9 mouse cellular contexts compared by ENCODE assay signal in genomic region chr14:57707100-57707893, GRCm38 (mm10). TPM values are rescaled to one million over a fixed set of nuclear protein-coding genes. Genes with fewer than 3 reads are reported as not detected.
DNase-seq lines count a peak whose midpoint lies in the region; ATAC-seq and TF ChIP-seq lines count a peak whose summit lies in the region.
"Had no signal": no experiment of that assay in that cellular context is flagged by ENCODE, and none has a peak within 500 bp of the region (broad histone marks: within the 10 kb centered on the region; RNA-seq: fewer than 3 reads in every experiment).

No protein-coding gene starts in this region.

- DNase-seq in limb, embryonic 10.5 days (ENCODE audit: low spot score): no peak
- DNase-seq in embryo, embryonic 10.5 days (ENCODE audit: low spot score): peak; percentile 34
- peak; percentile 64 to 71 for DNase-seq in heart, adult 9 months (ENCODE audit: low spot score in 2 of 2)
- DNase-seq in kidney, postnatal 0 days (ENCODE audit: low spot score): peak; percentile 73
- DNase-seq in c-Kit-positive CD71-positive TER-119-positive erythroid progenitor cells, embryonic 14.5 days (ENCODE audit: low spot score): no peak
- no peak for DNase-seq in left cerebral cortex, adult 8-10 months (ENCODE audit: low spot score in 2 of 2)

- H3K4me1 ChIP-seq in limb, embryonic 12.5 days (replicated peaks): 0 out of 2 replicates have a peak, but pooled peaks cover 5% of the 10 kb centered on the region
- peaks cover 1% of the 10 kb centered on the region; the same call in 1 of the 2 replicates for H3K4me1 ChIP-seq in limb, embryonic 10.5 days
- peaks cover 21% of the 10 kb centered on the region for H3K4me1 ChIP-seq in kidney, postnatal 0 days (replicated peaks; ENCODE audit: insufficient read depth, low read length)
- H3K4me1 ChIP-seq in midbrain, embryonic 12.5 days: peaks cover 26% of the 10 kb centered on the region

- H3K4me3 ChIP-seq in limb, embryonic 12.5 days (replicated peaks): no peak overlapping the region
- H3K4me3 ChIP-seq in limb, embryonic 10.5 days: no peak overlapping the region
- H3K4me3 ChIP-seq in kidney, postnatal 0 days (replicated peaks; ENCODE audit: low read depth, low read length): no peak overlapping the region
- H3K4me3 ChIP-seq in midbrain, embryonic 12.5 days: no peak overlapping the region

- TF ChIP-seq CTCF in kidney, postnatal 0 days (IDR thresholded peaks at IDR 0.05; ENCODE audit: low read depth): no peak

- H3K4me2 ChIP-seq in limb, embryonic 12.5 days: no peak overlapping the region
- no peak overlapping the region; the same call in 1 of the 2 replicates for H3K4me2 ChIP-seq in kidney, postnatal 0 days (ENCODE audit: low read length)
- no peak overlapping the region for H3K4me2 ChIP-seq in midbrain, embryonic 12.5 days (replicated peaks)

- H3K27me3 ChIP-seq in limb, embryonic 12.5 days: no peaks in the 10 kb centered on the region
- no peaks in the 10 kb centered on the region for H3K27me3 ChIP-seq in limb, embryonic 10.5 days (ENCODE audit: low read depth, poor library complexity, severe bottlenecking)
- no peaks in the 10 kb centered on the region for H3K27me3 ChIP-seq in kidney, postnatal 0 days (ENCODE audit: insufficient read depth, low read length)
- H3K27me3 ChIP-seq in midbrain, embryonic 12.5 days: no peaks in the 10 kb centered on the region

- no peak overlapping the region for H3K9ac ChIP-seq in limb, embryonic 12.5 days (replicated peaks)
- H3K9ac ChIP-seq in kidney, postnatal 0 days (ENCODE audit: low read depth, low read length): peak overlapping the region; percentile 44; the same call in 1 of the 2 replicates
- peak overlapping the region; percentile 16; the same call in 1 of the 2 replicates for H3K9ac ChIP-seq in midbrain, embryonic 12.5 days (replicated peaks)

- H3K36me3 ChIP-seq in limb, embryonic 12.5 days: peaks cover 48% of the 10 kb centered on the region
- peaks cover 45% of the 10 kb centered on the region for H3K36me3 ChIP-seq in limb, embryonic 10.5 days
- peaks cover 19% of the 10 kb centered on the region for H3K36me3 ChIP-seq in kidney, postnatal 0 days (ENCODE audit: insufficient read depth, low read length)
- no peaks in the 10 kb centered on the region for H3K36me3 ChIP-seq in midbrain, embryonic 12.5 days

- no peaks in the 10 kb centered on the region for H3K9me3 ChIP-seq in limb, embryonic 12.5 days
- no peaks in the 10 kb centered on the region for H3K9me3 ChIP-seq in limb, embryonic 10.5 days (replicated peaks)
- H3K9me3 ChIP-seq in kidney, postnatal 0 days (replicated peaks; ENCODE audit: low read length): no peaks in the 10 kb centered on the region
- H3K9me3 ChIP-seq in midbrain, embryonic 12.5 days: no peaks in the 10 kb centered on the region

- WGBS in limb, embryonic 12.5 days: 74% methylated on average over 18 of the region's 18 CpGs
- WGBS in limb, embryonic 10.5 days: 78% methylated on average over 18 of the region's 18 CpGs
- 44% methylated on average over 18 of the region's 18 CpGs for WGBS in kidney, postnatal 0 days
- 36% methylated on average over 18 of the region's 18 CpGs for WGBS in midbrain, embryonic 12.5 days

- ATAC-seq in limb, embryonic 12.5 days (ENCODE audit: insufficient number of reproducible peaks, insufficient read depth, low FRiP score, low TSS enrichment, low read depth): no peak
- no peak for ATAC-seq in kidney, postnatal 0 days (replicated peaks; ENCODE audit: low FRiP score, low read depth)
- 0 out of 2 replicates have a peak, but pooled peaks have one; percentile 24 for ATAC-seq in midbrain, embryonic 12.5 days (ENCODE audit: low FRiP score, low read depth)

- H3K27ac ChIP-seq in limb, embryonic 12.5 days: 0 out of 2 replicates have a peak overlapping the region, but pooled peaks have one; percentile 9
- no peak overlapping the region; the same call in 1 of the 2 replicates for H3K27ac ChIP-seq in limb, embryonic 10.5 days
- H3K27ac ChIP-seq in kidney, postnatal 0 days: peak overlapping the region; percentile 85
- peak overlapping the region; percentile 62 for H3K27ac ChIP-seq in midbrain, embryonic 12.5 days (replicated peaks)

RNA-seq across cellular contexts. Expression of gene Gm49361, which starts 38.6 kb away (rescaled TPM):
- not detected in 2 replicates for polyA plus RNA-seq in limb, embryonic 12.5 days (2016; fragmentation: Nextera tagmentation; extraction: Ambion mirVana)
- not detected in 2 replicates for polyA plus RNA-seq in limb, embryonic 10.5 days (2016; fragmentation: Nextera tagmentation; extraction: Ambion mirVana)
- not detected in 2 replicates for polyA plus RNA-seq in kidney, postnatal 0 days (2015; fragmentation: Nextera tagmentation; extraction: Ambion mirVana)
- not detected in 2 replicates for polyA plus RNA-seq in midbrain, embryonic 12.5 days (2016; fragmentation: Nextera tagmentation; extraction: Ambion mirVana)
- total RNA-seq in left cerebral cortex, adult 8-10 months (2022): 1 to 10 TPM in 1 of 4 experiments, not detected in 3; 1.0 TPM
- polyA plus RNA-seq: large intestine, adult 2 months had no signal

RNA-seq across cellular contexts. Expression of gene Xpo4, which starts 42.1 kb away (rescaled TPM):
- polyA plus RNA-seq in limb, embryonic 12.5 days (2016; fragmentation: Nextera tagmentation; extraction: Ambion mirVana): 30.7 and 33.6 TPM in 2 replicates
- polyA plus RNA-seq in limb, embryonic 10.5 days (2016; fragmentation: Nextera tagmentation; extraction: Ambion mirVana): 30.3 and 33.4 TPM in 2 replicates
- polyA plus RNA-seq in kidney, postnatal 0 days (2015; fragmentation: Nextera tagmentation; extraction: Ambion mirVana): 11.0 TPM in 2 replicates
- 25.3 and 25.7 TPM in 2 replicates for polyA plus RNA-seq in midbrain, embryonic 12.5 days (2016; fragmentation: Nextera tagmentation; extraction: Ambion mirVana)
- 10 to 100 TPM; 10.9 to 14.8 (median 14.5) TPM for total RNA-seq in left cerebral cortex, adult 8-10 months (2022)

RNA-seq across cellular contexts. Expression of gene Lats2, which starts 50.9 kb away (rescaled TPM):
- 29.6 and 30.6 TPM in 2 replicates for polyA plus RNA-seq in limb, embryonic 12.5 days (2016; fragmentation: Nextera tagmentation; extraction: Ambion mirVana)
- 16.3 and 21.0 TPM in 2 replicates for polyA plus RNA-seq in limb, embryonic 10.5 days (2016; fragmentation: Nextera tagmentation; extraction: Ambion mirVana)
- polyA plus RNA-seq in kidney, postnatal 0 days (2015; fragmentation: Nextera tagmentation; extraction: Ambion mirVana): 22.0 and 24.2 TPM in 2 replicates
- 17.0 and 17.1 TPM in 2 replicates for polyA plus RNA-seq in midbrain, embryonic 12.5 days (2016; fragmentation: Nextera tagmentation; extraction: Ambion mirVana)
- 10 to 100 TPM; 19.4 to 28.3 (median 24.8) TPM for total RNA-seq in left cerebral cortex, adult 8-10 months (2022)

Comparison
In these comparisons a context has a peak if more than half of its experiments do, and no peak if none do; other contexts are left out.
1. DNase-seq: peak in embryo, embryonic 10.5 days (single experiment), heart, adult 9 months (2 of 2) and kidney, postnatal 0 days (single experiment); none in limb, embryonic 10.5 days (single experiment), c-Kit-positive CD71-positive TER-119-positive erythroid progenitor cells, embryonic 14.5 days (single experiment) and left cerebral cortex, adult 8-10 months (0 of 2).